Mouse (Mus musculus) midbrain, embryonic 15.5 days (tissue): ENCODE measurements around the gene Il6st. TPM values are rescaled to one million over a fixed set of nuclear protein-coding genes. Genes with fewer than 3 reads are reported as not detected.

ENCODE experiments used
- ATAC-seq: fragments of 200-750 bp; cut with Nextera tagmentation; replicated peaks from 2 replicates; pipeline ENCODE4 v1.8.0; 2017; ENCODE audit warnings: moderate TSS enrichment
- H3K27ac ChIP-seq: fragments of 300-500 bp; sonication (generic); 2 replicates; pipeline ENCODE4 v1.5.1; 2015; ENCODE audit warnings: mild to moderate bottlenecking, inconsistent platforms
- H3K27me3 ChIP-seq: fragments of 300-500 bp; sonication (generic); replicated peaks from 2 replicates; pipeline ENCODE4 v1.6.1; 2015; ENCODE audit warnings: inconsistent platforms
- H3K36me3 ChIP-seq: fragments of 300-500 bp; sonication (generic); replicated peaks from 2 replicates; pipeline ENCODE4 v1.6.1; 2015; ENCODE audit warnings: inconsistent platforms
- H3K4me1 ChIP-seq: fragments of 300-500 bp; sonication (generic); 2 replicates; pipeline ENCODE4 v1.6.1; 2015; ENCODE audit warnings: inconsistent platforms
- H3K4me2 ChIP-seq: fragments of 300-500 bp; sonication (generic); 2 replicates; pipeline ENCODE4 v1.6.1; 2015; ENCODE audit warnings: inconsistent platforms, mild to moderate bottlenecking, moderate library complexity
- H3K4me3 ChIP-seq: fragments of 300-500 bp; sonication (generic); 2 replicates; pipeline ENCODE4 v1.5.1; 2015; ENCODE audit warnings: mild to moderate bottlenecking, inconsistent platforms
- H3K9ac ChIP-seq: fragments of 300-500 bp; sonication (generic); 2 replicates; pipeline ENCODE4 v1.6.1; 2015; ENCODE audit warnings: mild to moderate bottlenecking, inconsistent platforms
- H3K9me3 ChIP-seq: fragments of 300-500 bp; sonication (generic); 2 replicates; pipeline ENCODE4 v1.6.1; 2016; ENCODE audit warnings: inconsistent platforms
- WGBS: fragments of 180-500 bp; shearing (Covaris S2); methylation state at CpG from one replicate; pipeline ENCODE4 v1.1.7; 2015; ENCODE audit warnings: mixed read lengths; 5-methylcytosine and 5-hydroxymethylcytosine counted together
- polyA plus RNA-seq: library from polyadenylated mRNA; unstranded; fragments of >200 nt; fragmentation: Nextera tagmentation; extraction: Ambion mirVana; gene quantifications from 2 replicates; pipeline ENCODE4 v1.2.1, GENCODE M21; 2015

The Il6st gene
- polyA plus RNA-seq, 1 experiment from 2014 or later = 20.9 TPM

GRCm38 (mm10) chr13:112472401-112473023 is 8.6 kb downstream of the Il6st start:
- no peaks in the 10 kb centered on the region for H3K4me1 ChIP-seq
- H3K9me3 ChIP-seq = no peaks in the 10 kb centered on the region
- no peak overlapping the region for H3K4me2 ChIP-seq
- no peaks in the 10 kb centered on the region for H3K27me3 ChIP-seq
- no peaks in the 10 kb centered on the region; the same call in 1 of the 2 replicates for H3K36me3 ChIP-seq
- ATAC-seq = no peak
- H3K27ac ChIP-seq = no peak overlapping the region
- no peak overlapping the region for H3K4me3 ChIP-seq
- no peak overlapping the region for H3K9ac ChIP-seq
- WGBS = 93% methylated on average over 19 of the region's 19 CpGs

- Histone ChIP-seq H3K4me2 (no peak overlapping the region), H3K4me1 (no peaks in the 10 kb centered on the region)
Measured at GRCm38 (mm10) chr13:112473757-112474755, 10.2 kb downstream of the Il6st start.

GRCm38 (mm10) chr13:112479032-112479431 is 15.2 kb downstream of the Il6st start:
- no peak overlapping the region for H3K4me3 ChIP-seq
- H3K4me2 ChIP-seq = no peak overlapping the region
- H3K27me3 ChIP-seq = no peaks in the 10 kb centered on the region
- 88% methylated on average over 7 of the region's 7 CpGs for WGBS
- no peak overlapping the region for H3K9ac ChIP-seq
- H3K4me1 ChIP-seq = no peaks in the 10 kb centered on the region
- no peak for ATAC-seq
- H3K27ac ChIP-seq = no peak overlapping the region
- peaks cover 7% of the 10 kb centered on the region; the same call in 1 of the 2 replicates for H3K36me3 ChIP-seq
- H3K9me3 ChIP-seq = no peaks in the 10 kb centered on the region

More at GRCm38 (mm10) chr13:112473757-112474755, 10.2 kb downstream of the Il6st start:
- Histone ChIP-seq H3K27ac (no peak overlapping the region), H3K36me3 (no peaks in the 10 kb centered on the region; the same call in 1 of the 2 replicates), H3K9ac (no peak overlapping the region), H3K4me3 (no peak overlapping the region), H3K27me3 (no peaks in the 10 kb centered on the region), H3K9me3 (no peaks in the 10 kb centered on the region)
- no peak for ATAC-seq
- WGBS = 86% methylated on average over 21 of the region's 21 CpGs

GRCm38 (mm10) chr13:112479926-112480325 is 16.1 kb downstream of the Il6st start:
- no peaks in the 10 kb centered on the region for H3K27me3 ChIP-seq
- no peak overlapping the region for H3K4me2 ChIP-seq
- H3K36me3 ChIP-seq = peaks cover 7% of the 10 kb centered on the region; the same call in 1 of the 2 replicates
- no peak overlapping the region for H3K27ac ChIP-seq
- H3K9me3 ChIP-seq = no peaks in the 10 kb centered on the region
- H3K4me3 ChIP-seq = no peak overlapping the region
- no peaks in the 10 kb centered on the region for H3K4me1 ChIP-seq
- WGBS = 93% methylated on average over 15 of the region's 15 CpGs
- no peak overlapping the region for H3K9ac ChIP-seq
- no peak for ATAC-seq

GRCm38 (mm10) chr13:112482525-112482924 is 18.7 kb downstream of the Il6st start:
- H3K4me2 ChIP-seq = no peak overlapping the region
- H3K27me3 ChIP-seq = no peaks in the 10 kb centered on the region
- no peak overlapping the region for H3K4me3 ChIP-seq
- H3K9ac ChIP-seq = no peak overlapping the region
- ATAC-seq = no peak
- no peaks in the 10 kb centered on the region for H3K4me1 ChIP-seq
- H3K9me3 ChIP-seq = no peaks in the 10 kb centered on the region
- H3K36me3 ChIP-seq = peaks cover 7% of the 10 kb centered on the region; the same call in 1 of the 2 replicates
- H3K27ac ChIP-seq = no peak overlapping the region
- WGBS = 92% methylated on average over 5 of the region's 5 CpGs

- Histone ChIP-seq H3K4me3 (no peak overlapping the region), H3K4me1 (no peaks in the 10 kb centered on the region), H3K36me3 (peaks cover 7% of the 10 kb centered on the region; the same call in 1 of the 2 replicates), H3K27me3 (no peaks in the 10 kb centered on the region), H3K9me3 (no peaks in the 10 kb centered on the region), H3K27ac (no peak overlapping the region), H3K9ac (no peak overlapping the region), H3K4me2 (no peak overlapping the region)
- ATAC-seq = no peak
- 91% methylated on average over 7 of the region's 7 CpGs for WGBS
Measured at GRCm38 (mm10) chr13:112483015-112483414, 19.1 kb downstream of the Il6st start.

- no peak overlapping the region for H3K4me3 ChIP-seq
- WGBS = 95% methylated on average over 5 of the region's 5 CpGs
- no peak for ATAC-seq
Measured at GRCm38 (mm10) chr13:112486236-112486635, 22.4 kb downstream of the Il6st start.

GRCm38 (mm10) chr13:112486676-112487075 is 22.8 kb downstream of the Il6st start:
- peaks cover 6% of the 10 kb centered on the region; the same call in 1 of the 2 replicates for H3K36me3 ChIP-seq
- WGBS = 96% methylated on average over 5 of the region's 5 CpGs

More at GRCm38 (mm10) chr13:112486236-112486635, 22.4 kb downstream of the Il6st start:
- no peak overlapping the region for H3K4me2 ChIP-seq
- H3K36me3 ChIP-seq = peaks cover 9% of the 10 kb centered on the region; the same call in 1 of the 2 replicates
- no peak overlapping the region for H3K27ac ChIP-seq
- no peaks in the 10 kb centered on the region for H3K4me1 ChIP-seq
- H3K9me3 ChIP-seq = no peaks in the 10 kb centered on the region
- H3K27me3 ChIP-seq = no peaks in the 10 kb centered on the region
- H3K9ac ChIP-seq = no peak overlapping the region

GRCm38 (mm10) chr13:112490036-112490435 is 26.2 kb downstream of the Il6st start:
- Histone ChIP-seq H3K9ac (no peak overlapping the region), H3K27me3 (no peaks in the 10 kb centered on the region), H3K4me1 (no peaks in the 10 kb centered on the region), H3K27ac (no peak overlapping the region), H3K36me3 (peaks cover 3% of the 10 kb centered on the region; the same call in 1 of the 2 replicates), H3K9me3 (no peaks in the 10 kb centered on the region), H3K4me3 (no peak overlapping the region), H3K4me2 (no peak overlapping the region)
- ATAC-seq = no peak
- over 99% methylated on average over 3 of the region's 3 CpGs for WGBS

More at GRCm38 (mm10) chr13:112486676-112487075, 22.8 kb downstream of the Il6st start:
- Histone ChIP-seq H3K4me2 (no peak overlapping the region), H3K9ac (no peak overlapping the region), H3K4me3 (no peak overlapping the region), H3K27me3 (no peaks in the 10 kb centered on the region), H3K4me1 (no peaks in the 10 kb centered on the region), H3K9me3 (no peaks in the 10 kb centered on the region), H3K27ac (no peak overlapping the region)
- no peak for ATAC-seq

- H3K4me2 ChIP-seq = no peak overlapping the region
- H3K9ac ChIP-seq = no peak overlapping the region
- WGBS = 93% methylated on average over 14 of the region's 14 CpGs
- ATAC-seq = no peak
- no peaks in the 10 kb centered on the region for H3K9me3 ChIP-seq
- H3K27me3 ChIP-seq = no peaks in the 10 kb centered on the region
- no peak overlapping the region for H3K4me3 ChIP-seq
- no peak overlapping the region for H3K27ac ChIP-seq
- no peaks in the 10 kb centered on the region for H3K4me1 ChIP-seq
- peaks cover 3% of the 10 kb centered on the region; the same call in 1 of the 2 replicates for H3K36me3 ChIP-seq
Measured at GRCm38 (mm10) chr13:112491636-112492284, 27.9 kb downstream of the Il6st start.

GRCm38 (mm10) chr13:112492285-112492678 is 28.4 kb downstream of the Il6st start:
- H3K9me3 ChIP-seq = no peaks in the 10 kb centered on the region
- H3K27ac ChIP-seq = no peak overlapping the region
- H3K4me2 ChIP-seq = no peak overlapping the region
- H3K36me3 ChIP-seq = peaks cover 4% of the 10 kb centered on the region; the same call in 1 of the 2 replicates
- H3K27me3 ChIP-seq = no peaks in the 10 kb centered on the region
- 89% methylated on average over 1 of the region's 1 CpGs for WGBS
- ATAC-seq = no peak
- no peak overlapping the region for H3K9ac ChIP-seq
- no peak overlapping the region for H3K4me3 ChIP-seq
- no peaks in the 10 kb centered on the region for H3K4me1 ChIP-seq

- no peaks in the 10 kb centered on the region for H3K27me3 ChIP-seq
- no peak for ATAC-seq
- peaks cover 16% of the 10 kb centered on the region for H3K36me3 ChIP-seq
- no peak overlapping the region for H3K9ac ChIP-seq
- H3K9me3 ChIP-seq = no peaks in the 10 kb centered on the region
- no peaks in the 10 kb centered on the region for H3K4me1 ChIP-seq
- 95% methylated on average over 12 of the region's 12 CpGs for WGBS
- no peak overlapping the region for H3K4me3 ChIP-seq
- no peak overlapping the region for H3K27ac ChIP-seq
- no peak overlapping the region for H3K4me2 ChIP-seq
Measured at GRCm38 (mm10) chr13:112494590-112494989, 30.7 kb downstream of the Il6st start.
